18 mouse cellular contexts compared by ENCODE assay signal in genomic region chr8:7322376-7323066, GRCm38 (mm10).
DNase-seq lines count a peak whose midpoint lies in the region; ATAC-seq lines count a peak whose summit lies in the region.
"Had no signal": no experiment of that assay in that cellular context is flagged by ENCODE, and none has a peak within 500 bp of the region (broad histone marks: within the 10 kb centered on the region; RNA-seq: fewer than 3 reads in every experiment).

No protein-coding gene starts in this region.

- peak; percentile 65 for ATAC-seq in forebrain, embryonic 16.5 days
- ATAC-seq in midbrain, embryonic 16.5 days: no peak

- H3K4me2 ChIP-seq in forebrain, embryonic 16.5 days (ENCODE audit: low read length): no peak overlapping the region
- H3K4me2 ChIP-seq in midbrain, embryonic 16.5 days (ENCODE audit: low read length): 0 out of 2 replicates have a peak overlapping the region, but pooled peaks have one; percentile 2
- H3K4me2 ChIP-seq: limb, embryonic 15.5 days; lung, embryonic 14.5 days; stomach, embryonic 15.5 days had no signal

- H3K36me3 ChIP-seq in forebrain, embryonic 16.5 days (ENCODE audit: control insufficient read depth, insufficient read depth): no peaks in the 10 kb centered on the region
- H3K36me3 ChIP-seq in limb, embryonic 10.5 days: no peaks in the 10 kb centered on the region
- no peaks in the 10 kb centered on the region for H3K36me3 ChIP-seq in midbrain, embryonic 16.5 days (ENCODE audit: control insufficient read depth, insufficient read depth, low read length)
- H3K36me3 ChIP-seq: heart, embryonic 10.5 days; limb, embryonic 15.5 days; stomach, embryonic 15.5 days had no signal

- WGBS in forebrain, embryonic 16.5 days: 11% methylated on average over 12 of the region's 12 CpGs
- WGBS in limb, embryonic 10.5 days: 56% methylated on average over 12 of the region's 12 CpGs
- 15% methylated on average over 12 of the region's 12 CpGs for WGBS in midbrain, embryonic 16.5 days

- no peaks in the 10 kb centered on the region for H3K27me3 ChIP-seq in forebrain, embryonic 16.5 days (replicated peaks; ENCODE audit: control insufficient read depth, insufficient read depth, low read length)
- H3K27me3 ChIP-seq in limb, embryonic 10.5 days (ENCODE audit: low read depth, poor library complexity, severe bottlenecking): peaks cover 36% of the 10 kb centered on the region
- no peaks in the 10 kb centered on the region for H3K27me3 ChIP-seq in midbrain, embryonic 16.5 days (ENCODE audit: control insufficient read depth, insufficient read depth, low read depth, low read length)
- H3K27me3 ChIP-seq: limb, embryonic 15.5 days; megakaryocyte, embryonic 14.5 days; stomach, embryonic 15.5 days had no signal

- H3K4me3 ChIP-seq in forebrain, embryonic 16.5 days (replicated peaks; ENCODE audit: low read length): no peak overlapping the region
- H3K4me3 ChIP-seq in limb, embryonic 10.5 days: no peak overlapping the region
- no peak overlapping the region for H3K4me3 ChIP-seq in midbrain, embryonic 16.5 days (ENCODE audit: low read depth, low read length)
- H3K4me3 ChIP-seq: heart, embryonic 10.5 days; limb, embryonic 15.5 days; megakaryocyte, embryonic 14.5 days; stomach, embryonic 15.5 days had no signal

- DNase-seq in embryo, embryonic 9.5 days (ENCODE audit: extremely low spot score): peak; percentile 55
- peak; percentile 44 for DNase-seq in limb, embryonic 10.5 days (ENCODE audit: low spot score)
- DNase-seq in spleen, postnatal 10 days (ENCODE audit: low spot score in 2 of 2): no peak
- no peak for DNase-seq in gastrocnemius, postnatal 10 days
- DNase-seq in cerebellum, adult 8-10 months: no peak
- DNase-seq in layer of hippocampus, adult 18-20 months (ENCODE audit: low spot score in 2 of 2): no peak
- DNase-seq: cerebellum, postnatal 14 days; layer of hippocampus, adult 9-11 months; lung, embryonic 14.5 days; right cerebral cortex, postnatal 4 days; thymus, postnatal 36 days had no signal

- no peaks in the 10 kb centered on the region for H3K9me3 ChIP-seq in forebrain, embryonic 16.5 days (ENCODE audit: control insufficient read depth, low read length)
- no peaks in the 10 kb centered on the region for H3K9me3 ChIP-seq in limb, embryonic 10.5 days (replicated peaks)
- no peaks in the 10 kb centered on the region for H3K9me3 ChIP-seq in midbrain, embryonic 16.5 days (replicated peaks; ENCODE audit: control insufficient read depth, low read length, poor library complexity, severe bottlenecking)
- H3K9me3 ChIP-seq: heart, embryonic 10.5 days; limb, embryonic 15.5 days; megakaryocyte, embryonic 14.5 days; stomach, embryonic 15.5 days had no signal

- H3K9ac ChIP-seq in forebrain, embryonic 16.5 days (replicated peaks; ENCODE audit: low read depth, low read length): no peak overlapping the region
- H3K9ac ChIP-seq in midbrain, embryonic 16.5 days (ENCODE audit: low read depth, low read length): no peak overlapping the region
- H3K9ac ChIP-seq: limb, embryonic 15.5 days; lung, embryonic 14.5 days; stomach, embryonic 15.5 days had no signal

- no peaks in the 10 kb centered on the region for H3K4me1 ChIP-seq in forebrain, embryonic 16.5 days (replicated peaks; ENCODE audit: control insufficient read depth, insufficient read depth, low read length)
- H3K4me1 ChIP-seq in limb, embryonic 10.5 days: peaks cover 15% of the 10 kb centered on the region
- H3K4me1 ChIP-seq in midbrain, embryonic 16.5 days (ENCODE audit: control insufficient read depth, insufficient read depth, low read length): no peaks in the 10 kb centered on the region
- H3K4me1 ChIP-seq: heart, embryonic 10.5 days; limb, embryonic 15.5 days; megakaryocyte, embryonic 14.5 days; stomach, embryonic 15.5 days had no signal

- no peak overlapping the region for H3K27ac ChIP-seq in forebrain, embryonic 16.5 days (ENCODE audit: low read length)
- H3K27ac ChIP-seq in limb, embryonic 10.5 days: peak overlapping the region; percentile 30; the same call in 1 of the 2 replicates
- no peak overlapping the region for H3K27ac ChIP-seq in midbrain, embryonic 16.5 days (ENCODE audit: low read length)
- H3K27ac ChIP-seq: heart, embryonic 10.5 days; kidney, postnatal 0 days; limb, embryonic 15.5 days; stomach, embryonic 15.5 days had no signal

Comparison
In these comparisons a context has a peak if more than half of its experiments do, and no peak if none do; other contexts are left out.
1. DNase-seq: peak in embryo, embryonic 9.5 days (single experiment) and limb, embryonic 10.5 days (single experiment); none in spleen, postnatal 10 days (0 of 2), gastrocnemius, postnatal 10 days (single experiment), cerebellum, adult 8-10 months (single experiment) and layer of hippocampus, adult 18-20 months (0 of 2).